Mouse (Mus musculus): ENCODE results near the gene Rap1gap2. TPM values are rescaled to one million over a fixed set of nuclear protein-coding genes. Genes with fewer than 3 reads are reported as not detected.

Gene Rap1gap2
- total RNA-seq, 2 experiments from 2014 or later: 6.2 to 10.7 TPM

Other genes with a start within 250 kb of the Rap1gap2 start
- gene Olfr412, start 248.8 kb downstream of the Rap1gap2 start, total RNA-seq (2021): not detected
- gene Ccdc92b, start 8.7 kb upstream of the Rap1gap2 start, total RNA-seq (2021): under 1 TPM; 0.11 to 0.13 TPM
- gene Cluh, start 38.6 kb upstream of the Rap1gap2 start, total RNA-seq (2021): 100 to 1,000 TPM in 1 of 2 experiments, 10 to 100 TPM in 1; 94.5 to 102 TPM
- 100 to 1,000 TPM in 1 of 2 experiments, 10 to 100 TPM in 1; 96.4 to 101 TPM for gene Pafah1b1, start 113.8 kb upstream of the Rap1gap2 start, total RNA-seq (2021)
- 10 to 100 TPM in 1 of 2 experiments, 1 to 10 TPM in 1; 8.4 to 10.9 TPM for gene Mettl16, start 159.9 kb upstream of the Rap1gap2 start, total RNA-seq (2021)
- gene Mnt, start 220.0 kb upstream of the Rap1gap2 start, total RNA-seq (2021): 1 to 10 TPM; 5.3 to 5.6 TPM